Mouse (Mus musculus): ENCODE measurements at regions not wholly inside any gene's neighbourhood (a gene's known extent, or its start where the extent isn't known, plus 50 kb on each side); places are given as distances from the start of the nearest gene placed in this dataset.
"Not testable (repeated sequence)": the region's sequence is repeated elsewhere in the genome, so short reads cannot be mapped to it uniquely, and the experiment has no call there.

- Histone ChIP-seq H3K27me3 (ENCODE audit: insufficient read depth, poor library complexity, severe bottlenecking) (no peaks in the 10 kb centered on the region), H3K4me1 (no peaks in the 10 kb centered on the region), H3K4me3 (no peak overlapping the region), H3K9me3 (no peaks in the 10 kb centered on the region), H3K27ac (no peak overlapping the region), H3K36me3 (no peaks in the 10 kb centered on the region)
- WGBS: 80% methylated on average over 1 of the region's 1 CpGs
- no peak for DNase-seq (ENCODE audit: low spot score)
Measured at GRCm38 (mm10) chr10:15746866-15747265, 1028.9 kb upstream of the Gje1 start.

DNA sequence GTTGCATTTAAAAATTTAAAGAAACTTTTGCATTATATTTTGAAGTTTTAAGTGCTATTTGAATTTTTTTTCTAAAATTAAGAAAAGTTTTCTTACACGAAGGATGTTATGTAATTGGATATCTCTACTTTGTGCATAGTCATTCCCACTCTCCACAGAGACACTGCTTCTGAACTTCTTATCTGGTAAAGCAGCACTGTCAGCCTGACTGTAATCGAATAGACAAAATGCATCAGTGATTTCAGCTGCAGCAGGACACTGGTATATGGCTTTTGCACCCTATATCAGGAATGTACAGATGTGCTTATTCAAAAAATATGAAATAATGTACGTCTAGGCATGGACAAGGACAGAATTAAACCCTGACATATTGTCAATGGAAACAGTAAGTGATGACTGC is 1020.6 kb upstream of the Gje1 start:
- no peak for DNase-seq (ENCODE audit: low spot score)
- Histone ChIP-seq H3K4me3 (no peak overlapping the region), H3K27ac (no peak overlapping the region), H3K9me3 (no peaks in the 10 kb centered on the region), H3K4me1 (no peaks in the 10 kb centered on the region), H3K27me3 (ENCODE audit: insufficient read depth, poor library complexity, severe bottlenecking) (no peaks in the 10 kb centered on the region), H3K36me3 (no peaks in the 10 kb centered on the region)
- WGBS: 67% methylated on average over 3 of the region's 3 CpGs

DNA sequence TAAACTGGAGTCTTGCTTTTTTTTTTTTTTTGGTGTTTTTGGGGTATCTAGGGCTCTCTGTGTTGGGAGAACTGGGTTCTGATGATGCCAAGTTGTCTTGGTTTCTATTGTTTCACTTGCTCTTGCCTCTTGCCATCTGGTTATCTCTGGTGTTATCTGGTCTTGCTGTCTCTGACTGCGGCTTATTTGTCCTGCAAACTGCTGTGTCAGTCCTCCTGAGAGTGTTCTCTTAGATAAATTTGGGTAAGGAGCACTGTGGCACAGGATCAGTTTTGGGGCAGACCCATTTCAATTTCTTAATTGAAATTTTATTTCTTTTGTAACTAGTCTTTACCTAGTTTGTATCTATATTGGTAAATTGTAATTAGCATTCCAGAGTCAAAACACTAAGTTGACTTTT is 1013.3 kb upstream of the Gje1 start:
- H3K27ac ChIP-seq: no peak overlapping the region
- no peaks in the 10 kb centered on the region for H3K27me3 ChIP-seq (ENCODE audit: insufficient read depth, poor library complexity, severe bottlenecking)
- WGBS: 56% methylated on average over 1 of the region's 1 CpGs

DNA sequence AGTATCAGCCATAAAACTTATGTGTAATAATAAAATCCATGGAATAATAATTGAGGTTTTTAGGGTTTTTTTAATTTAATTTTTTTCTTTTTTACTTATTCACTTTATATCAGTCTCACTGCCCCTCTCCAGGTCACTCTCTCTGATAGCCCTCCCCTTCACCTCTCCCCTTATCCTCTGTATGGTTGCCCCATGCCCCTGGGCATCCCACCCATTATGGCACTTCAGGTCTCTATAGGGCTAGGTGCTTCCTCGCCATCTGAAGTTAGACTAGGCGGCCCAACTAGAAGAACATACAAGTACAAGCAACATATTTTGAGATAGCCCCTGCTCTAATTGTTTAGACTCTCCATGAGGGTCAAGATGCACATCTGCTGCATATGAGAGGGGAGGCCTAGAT is 979.9 kb upstream of the Gje1 start:
- H3K4me3 ChIP-seq: no peak overlapping the region
- H3K27ac ChIP-seq: no peak overlapping the region
- H3K9me3 ChIP-seq: no peaks in the 10 kb centered on the region
- DNase-seq (ENCODE audit: low spot score): no peak
- H3K27me3 ChIP-seq (ENCODE audit: insufficient read depth, poor library complexity, severe bottlenecking): no peaks in the 10 kb centered on the region
- no peaks in the 10 kb centered on the region for H3K4me1 ChIP-seq
- no peaks in the 10 kb centered on the region for H3K36me3 ChIP-seq
- WGBS: 83% methylated on average over 2 of the region's 2 CpGs

More for the DNA sequence above, 1013.3 kb upstream of the Gje1 start:
- no peak for DNase-seq (ENCODE audit: low spot score)
- H3K36me3 ChIP-seq: no peaks in the 10 kb centered on the region
- no peaks in the 10 kb centered on the region for H3K9me3 ChIP-seq
- H3K4me3 ChIP-seq: no peak overlapping the region
- H3K4me1 ChIP-seq: no peaks in the 10 kb centered on the region

- Histone ChIP-seq H3K36me3 (no peaks in the 10 kb centered on the region), H3K9me3 (no peaks in the 10 kb centered on the region), H3K27ac (no peak overlapping the region), H3K27me3 (ENCODE audit: insufficient read depth, poor library complexity, severe bottlenecking) (no peaks in the 10 kb centered on the region), H3K4me3 (no peak overlapping the region), H3K4me1 (no peaks in the 10 kb centered on the region)
- DNase-seq (ENCODE audit: low spot score): no peak
- 69% methylated on average over 1 of the region's 1 CpGs for WGBS
Measured at GRCm38 (mm10) chr10:15697050-15697449, 979.0 kb upstream of the Gje1 start.

GRCm38 (mm10) chr10:15671638-15672037 is 953.6 kb upstream of the Gje1 start:
- WGBS: 81% methylated on average over 1 of the region's 1 CpGs
- DNase-seq (ENCODE audit: low spot score); H3K27me3 ChIP-seq (ENCODE audit: insufficient read depth, poor library complexity, severe bottlenecking); H3K4me1 ChIP-seq; H3K36me3 ChIP-seq; H3K27ac ChIP-seq; H3K9me3 ChIP-seq; H3K4me3 ChIP-seq: not testable (repeated sequence)

Data from heart, embryonic 10.5 days (tissue).